Mouse (Mus musculus) ES-Bruce4 (cell line): ENCODE measurements around the gene Tpk1.

Source experiments
- CTCF ChIP-seq: IDR thresholded peaks from one replicate; pipeline ENCODE4 v1.8.1; 2011; ENCODE audit warnings: low read depth, low read length
- POLR2A ChIP-seq: IDR thresholded peaks from one replicate; pipeline ENCODE4 v1.8.1; 2011; ENCODE audit warnings: low read length; ENCODE audit not compliant: insufficient read depth

DNA sequence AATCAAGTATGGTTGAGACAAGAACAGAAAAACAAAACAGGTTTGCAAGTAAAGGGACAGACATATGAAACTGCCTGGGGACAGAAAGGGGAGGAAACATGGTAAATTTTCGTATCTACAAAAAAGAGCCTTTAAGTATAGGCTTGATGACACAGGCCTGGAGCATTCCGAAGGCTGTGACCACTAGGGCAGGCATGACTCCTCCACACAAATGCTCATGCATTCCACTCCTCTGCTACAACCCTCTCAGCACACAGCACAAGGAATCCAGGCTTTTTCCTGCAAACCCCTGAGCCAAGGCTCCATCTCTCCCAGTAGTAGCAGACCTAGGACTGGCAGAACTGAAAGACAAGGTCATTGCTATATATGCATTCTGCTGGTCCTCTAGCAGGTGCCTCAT lies 179.4 kb downstream of the Tpk1 start:
- TF ChIP-seq CTCF = no peak
- TF ChIP-seq POLR2A = no peak
